In genomic region chr9:94537051-94537917, GRCm38 (mm10) we compare ENCODE assay signal across 8 mouse cellular contexts. TPM values are rescaled to one million over a fixed set of nuclear protein-coding genes. Genes with fewer than 3 reads are reported as not detected.
DNase-seq lines count a peak whose midpoint lies in the region; ATAC-seq and TF ChIP-seq lines count a peak whose summit lies in the region.

No protein-coding gene starts in this region.

- H3K4me1 ChIP-seq in brown adipose tissue, adult 24 weeks (ENCODE audit: control insufficient read depth, insufficient read depth, insufficient read length, low read length), result no peaks in the 10 kb centered on the region
- H3K4me1 ChIP-seq in forebrain, embryonic 10.5 days, result peaks cover 59% of the 10 kb centered on the region
- H3K4me1 ChIP-seq in heart, embryonic 15.5 days (replicated peaks), result peaks cover 24% of the 10 kb centered on the region
- peaks cover 23% of the 10 kb centered on the region for H3K4me1 ChIP-seq in liver, embryonic 16.5 days (ENCODE audit: control insufficient read depth, low read depth, low read length)
- H3K4me1 ChIP-seq in neural tube, embryonic 12.5 days, result peaks cover 14% of the 10 kb centered on the region
- H3K4me1 ChIP-seq in stomach, postnatal 0 days (replicated peaks; ENCODE audit: control insufficient read depth, insufficient read depth), result no peaks in the 10 kb centered on the region

- no peaks in the 10 kb centered on the region for H3K36me3 ChIP-seq in forebrain, embryonic 10.5 days (replicated peaks)
- no peaks in the 10 kb centered on the region for H3K36me3 ChIP-seq in heart, embryonic 15.5 days
- no peaks in the 10 kb centered on the region for H3K36me3 ChIP-seq in liver, embryonic 16.5 days (ENCODE audit: control insufficient read depth, insufficient read depth)
- no peaks in the 10 kb centered on the region for H3K36me3 ChIP-seq in neural tube, embryonic 12.5 days
- H3K36me3 ChIP-seq in stomach, postnatal 0 days (ENCODE audit: control insufficient read depth, insufficient read depth, low read length), result no peaks in the 10 kb centered on the region

- H3K9me3 ChIP-seq in forebrain, embryonic 10.5 days, result no peaks in the 10 kb centered on the region
- no peaks in the 10 kb centered on the region for H3K9me3 ChIP-seq in heart, embryonic 15.5 days (replicated peaks)
- no peaks in the 10 kb centered on the region for H3K9me3 ChIP-seq in liver, embryonic 16.5 days (replicated peaks; ENCODE audit: control insufficient read depth, low read length)
- no peaks in the 10 kb centered on the region for H3K9me3 ChIP-seq in neural tube, embryonic 12.5 days
- no peaks in the 10 kb centered on the region for H3K9me3 ChIP-seq in stomach, postnatal 0 days (ENCODE audit: control insufficient read depth, low read length)

- WGBS in forebrain, embryonic 10.5 days, result under 1% methylated on average over 103 of the region's 103 CpGs
- WGBS in heart, embryonic 15.5 days, result under 1% methylated on average over 98 of the region's 103 CpGs
- WGBS in liver, embryonic 16.5 days (ENCODE audit: insufficient replicate concordance), result under 1% methylated on average over 93 of the region's 103 CpGs
- under 1% methylated on average over 103 of the region's 103 CpGs for WGBS in neural tube, embryonic 12.5 days
- under 1% methylated on average over 96 of the region's 103 CpGs for WGBS in stomach, postnatal 0 days

- DNase-seq in CD4-positive helper T cell, adult 2 months (ENCODE audit: low read depth, low spot score), result peak; percentile 84
- DNase-seq in forebrain, embryonic 10.5 days (ENCODE audit: extremely low spot score, low spot score), result peak; percentile 75
- peak; percentile 62 to 74 for DNase-seq in kidney, postnatal 25 days
- DNase-seq in stomach, postnatal 0 days (ENCODE audit: low spot score), result peak; percentile 74

- H3K4me3 ChIP-seq in brown adipose tissue, adult 24 weeks (ENCODE audit: insufficient read depth, low read depth, low read length), result peak overlapping the region; percentile 76
- peak overlapping the region; percentile 75 for H3K4me3 ChIP-seq in forebrain, embryonic 10.5 days
- H3K4me3 ChIP-seq in heart, embryonic 15.5 days, result peak overlapping the region; percentile 94
- peak overlapping the region; percentile 92 for H3K4me3 ChIP-seq in liver, embryonic 16.5 days (ENCODE audit: low read depth, low read length)
- peak overlapping the region; percentile 80 for H3K4me3 ChIP-seq in neural tube, embryonic 12.5 days
- peak overlapping the region; percentile 78 for H3K4me3 ChIP-seq in stomach, postnatal 0 days (ENCODE audit: low read depth, low read length)

- TF ChIP-seq CTCF in stomach, postnatal 0 days (IDR thresholded peaks at IDR 0.05; ENCODE audit: low read depth), result peak; percentile 70

- peak; percentile 9 for ATAC-seq in heart, embryonic 15.5 days (replicated peaks; ENCODE audit: insufficient number of reproducible peaks, insufficient read depth, low FRiP score, low read depth)
- peak; percentile 30 for ATAC-seq in liver, embryonic 16.5 days (ENCODE audit: low read depth)
- ATAC-seq in neural tube, embryonic 12.5 days (ENCODE audit: low FRiP score, low read depth), result peak; percentile 65
- ATAC-seq in stomach, postnatal 0 days (ENCODE audit: low FRiP score, low TSS enrichment), result peak; percentile 45

- peak overlapping the region; percentile 80 for H3K27ac ChIP-seq in brown adipose tissue, adult 24 weeks (replicated peaks; ENCODE audit: low read depth, low read length)
- peak overlapping the region; percentile 94 for H3K27ac ChIP-seq in forebrain, embryonic 10.5 days
- H3K27ac ChIP-seq in heart, embryonic 15.5 days, result peak overlapping the region; percentile 99
- H3K27ac ChIP-seq in liver, embryonic 16.5 days (ENCODE audit: low read length), result peak overlapping the region; percentile 98
- peak overlapping the region; percentile 87 for H3K27ac ChIP-seq in neural tube, embryonic 12.5 days
- H3K27ac ChIP-seq in stomach, postnatal 0 days (replicated peaks), result peak overlapping the region; percentile 98

- H3K9ac ChIP-seq in heart, embryonic 15.5 days, result peak overlapping the region; percentile 82
- H3K9ac ChIP-seq in liver, embryonic 16.5 days (ENCODE audit: low read depth, low read length), result peak overlapping the region; percentile 89
- peak overlapping the region; percentile 80 for H3K9ac ChIP-seq in neural tube, embryonic 12.5 days
- peak overlapping the region; percentile 79 for H3K9ac ChIP-seq in stomach, postnatal 0 days (ENCODE audit: low read length)

- TF ChIP-seq EP300 in stomach, postnatal 0 days (optimal IDR thresholded peaks at IDR 0.05), result no peak

- peak overlapping the region; percentile 87 for H3K4me2 ChIP-seq in heart, embryonic 15.5 days
- H3K4me2 ChIP-seq in liver, embryonic 16.5 days (ENCODE audit: low read depth, low read length), result peak overlapping the region; percentile 98
- H3K4me2 ChIP-seq in neural tube, embryonic 12.5 days (replicated peaks), result peak overlapping the region; percentile 89
- H3K4me2 ChIP-seq in stomach, postnatal 0 days (replicated peaks; ENCODE audit: low read depth), result peak overlapping the region; percentile 82

- peaks cover 16% of the 10 kb centered on the region for H3K27me3 ChIP-seq in forebrain, embryonic 10.5 days (ENCODE audit: poor library complexity, severe bottlenecking)
- no peaks in the 10 kb centered on the region for H3K27me3 ChIP-seq in heart, embryonic 15.5 days
- H3K27me3 ChIP-seq in liver, embryonic 16.5 days (ENCODE audit: control insufficient read depth, insufficient read depth, low read depth, low read length), result no peaks in the 10 kb centered on the region
- H3K27me3 ChIP-seq in neural tube, embryonic 12.5 days (replicated peaks), result no peaks in the 10 kb centered on the region
- no peaks in the 10 kb centered on the region for H3K27me3 ChIP-seq in stomach, postnatal 0 days (ENCODE audit: control insufficient read depth, insufficient read depth, low read length)

RNA-seq across cellular contexts. Expression of gene 1190002N15Rik, which starts 0.6 kb away (rescaled TPM):
- polyA plus RNA-seq in brown adipose tissue, adult 24 weeks (2012; ENCODE audit: insufficient read depth, insufficient read length, missing spikeins), result 8.4 and 13.1 TPM in 2 replicates
- 3.3 and 3.9 TPM in 2 replicates for polyA plus RNA-seq in forebrain, embryonic 10.5 days (2016; fragmentation: Nextera tagmentation; extraction: Ambion mirVana)
- 30.4 and 32.8 TPM in 2 replicates for polyA plus RNA-seq in heart, embryonic 15.5 days (2015; fragmentation: Nextera tagmentation; extraction: Ambion mirVana)
- polyA plus RNA-seq in liver, embryonic 16.5 days (2015; fragmentation: Nextera tagmentation; extraction: Ambion mirVana), result 2.2 and 2.4 TPM in 2 replicates
- 27.4 and 30.4 TPM in 2 replicates for polyA plus RNA-seq in neural tube, embryonic 12.5 days (2016; fragmentation: Nextera tagmentation; extraction: Ambion mirVana)
- 13.4 and 14.4 TPM in 2 replicates for polyA plus RNA-seq in stomach, postnatal 0 days (2015; fragmentation: Nextera tagmentation; extraction: Ambion mirVana)

Comparison
In these comparisons a context has a peak if more than half of its experiments do, and no peak if none do; other contexts are left out.
1. Peak in every context shown above with its lines: DNase-seq, ATAC-seq, H3K4me3 ChIP-seq and H3K27ac ChIP-seq.
2. ATAC-seq: peak in every context shown above with its lines; median percentile 65 in neural tube, embryonic 12.5 days; 45 in stomach, postnatal 0 days; 30 in liver, embryonic 16.5 days; 9 in heart, embryonic 15.5 days.